In genomic region chr12:11436023-11436350, GRCm38 (mm10) we compare ENCODE assay signal across 9 mouse cellular contexts. TPM values are rescaled to one million over a fixed set of nuclear protein-coding genes. Genes with fewer than 3 reads are reported as not detected.
DNase-seq lines count a peak whose midpoint lies in the region; ATAC-seq and TF ChIP-seq lines count a peak whose summit lies in the region.
"Had no signal": no experiment of that assay in that cellular context is flagged by ENCODE, and none has a peak within 500 bp of the region (broad histone marks: within the 10 kb centered on the region; RNA-seq: fewer than 3 reads in every experiment).

No protein-coding gene starts in this region.

- no peaks in the 10 kb centered on the region for H3K36me3 ChIP-seq in heart, embryonic 14.5 days (ENCODE audit: control insufficient read depth, insufficient read depth, low read length)
- H3K36me3 ChIP-seq in hindbrain, embryonic 11.5 days (ENCODE audit: control insufficient read depth, insufficient read depth, low read length) = no peaks in the 10 kb centered on the region
- no peaks in the 10 kb centered on the region for H3K36me3 ChIP-seq in midbrain, embryonic 13.5 days

- DNase-seq in heart, postnatal 4 days = no peak
- peak; percentile 22 for DNase-seq in hindbrain, embryonic 11.5 days (ENCODE audit: low spot score)
- DNase-seq in c-Kit-positive CD71-positive TER-119-positive erythroid progenitor cells, embryonic 14.5 days (ENCODE audit: low spot score) = no peak
- DNase-seq in adrenal gland, postnatal 14 days = no peak

- peak overlapping the region; percentile 48 for H3K9ac ChIP-seq in heart, embryonic 14.5 days (ENCODE audit: low read length)
- peak overlapping the region; percentile 34 for H3K9ac ChIP-seq in hindbrain, embryonic 11.5 days (ENCODE audit: low read depth, low read length)
- peak overlapping the region; percentile 43 for H3K9ac ChIP-seq in midbrain, embryonic 13.5 days (replicated peaks)

- no peaks in the 10 kb centered on the region for H3K9me3 ChIP-seq in heart, embryonic 14.5 days (ENCODE audit: control insufficient read depth, low read length)
- H3K9me3 ChIP-seq in hindbrain, embryonic 11.5 days (ENCODE audit: control insufficient read depth, low read length) = no peaks in the 10 kb centered on the region
- H3K9me3 ChIP-seq in midbrain, embryonic 13.5 days = no peaks in the 10 kb centered on the region

- TF ChIP-seq CTCF in cortical plate, adult 2 months (IDR thresholded peaks at IDR 0.05; ENCODE audit: extremely low read depth, insufficient read depth, low read length) = no peak

- H3K4me2 ChIP-seq in heart, embryonic 14.5 days (ENCODE audit: low read length) = peak overlapping the region; percentile 81
- peak overlapping the region; percentile 74 for H3K4me2 ChIP-seq in hindbrain, embryonic 11.5 days (replicated peaks; ENCODE audit: low read depth, low read length)
- peak overlapping the region; percentile 68 for H3K4me2 ChIP-seq in midbrain, embryonic 13.5 days (replicated peaks)

- no peak for TF ChIP-seq POLR2A in cortical plate, adult 2 months (IDR thresholded peaks at IDR 0.05; ENCODE audit: extremely low read depth, insufficient read depth, low read length)

- peak overlapping the region; percentile 43 to 44; a peak in 3 of 4 replicates for H3K4me3 ChIP-seq in heart, embryonic 14.5 days (ENCODE audit: control insufficient read depth in 1 of 2, insufficient read depth in 1 of 2, low read depth in 1 of 2, low read length in 2 of 2)
- peak overlapping the region; percentile 46 for H3K4me3 ChIP-seq in cortical plate, adult 2 months (ENCODE audit: insufficient read depth, low read length)
- peak overlapping the region; percentile 39 for H3K4me3 ChIP-seq in hindbrain, embryonic 11.5 days (ENCODE audit: low read depth, low read length)
- H3K4me3 ChIP-seq in midbrain, embryonic 13.5 days (replicated peaks) = peak overlapping the region; percentile 44

- no peak for ATAC-seq in heart, embryonic 14.5 days (ENCODE audit: insufficient number of reproducible peaks, insufficient read depth, low FRiP score, low read depth)
- peak; percentile 41 for ATAC-seq in hindbrain, embryonic 11.5 days (ENCODE audit: low FRiP score)
- peak; percentile 22; the same call in 1 of the 2 replicates for ATAC-seq in midbrain, embryonic 13.5 days
- ATAC-seq in megakaryocyte-erythroid progenitor cell, adult 5-6 weeks (replicated peaks; ENCODE audit: low FRiP score, low TSS enrichment, poor library complexity, severe bottlenecking) = no peak

- H3K4me1 ChIP-seq in heart, embryonic 14.5 days (ENCODE audit: control insufficient read depth in 2 of 2, insufficient read depth in 2 of 2, low read length in 2 of 2) = peaks cover 4 to 12% of the 10 kb centered on the region in 2 experiments; a peak in 2 of 4 replicates
- H3K4me1 ChIP-seq in cortical plate, adult 2 months (ENCODE audit: control insufficient read depth, insufficient read depth, low read length) = peaks cover 5% of the 10 kb centered on the region
- no peaks in the 10 kb centered on the region for H3K4me1 ChIP-seq in hindbrain, embryonic 11.5 days (replicated peaks; ENCODE audit: control insufficient read depth, insufficient read depth, low read length)
- H3K4me1 ChIP-seq in midbrain, embryonic 13.5 days (replicated peaks) = peaks cover 17% of the 10 kb centered on the region

- H3K27ac ChIP-seq in heart, embryonic 14.5 days (replicated peaks in 1 of 2; ENCODE audit: control insufficient read depth in 1 of 2, insufficient read depth in 1 of 2, low read depth in 2 of 2, low read length in 2 of 2) = no peak overlapping the region
- peak overlapping the region; percentile 64 for H3K27ac ChIP-seq in cortical plate, adult 2 months (ENCODE audit: insufficient read depth, low read length)
- H3K27ac ChIP-seq in hindbrain, embryonic 11.5 days (ENCODE audit: low read depth, low read length) = no peak overlapping the region
- peak overlapping the region; percentile 48 for H3K27ac ChIP-seq in midbrain, embryonic 13.5 days

- peaks cover 30% of the 10 kb centered on the region for H3K27me3 ChIP-seq in heart, embryonic 14.5 days (ENCODE audit: control insufficient read depth, insufficient read depth, low read length)
- peaks cover 8% of the 10 kb centered on the region for H3K27me3 ChIP-seq in hindbrain, embryonic 11.5 days (ENCODE audit: control insufficient read depth, insufficient read depth, low read length)
- peaks cover 13% of the 10 kb centered on the region; the same call in 1 of the 2 replicates for H3K27me3 ChIP-seq in midbrain, embryonic 13.5 days

- WGBS in heart, embryonic 14.5 days = 3% methylated on average over 12 of the region's 12 CpGs
- 3% methylated on average over 12 of the region's 12 CpGs for WGBS in hindbrain, embryonic 11.5 days
- 2% methylated on average over 12 of the region's 12 CpGs for WGBS in midbrain, embryonic 13.5 days

RNA-seq across cellular contexts. Expression of gene Vsnl1, which starts 0.4 kb away (rescaled TPM):
- polyA plus RNA-seq in heart, embryonic 14.5 days (2014; fragmentation: Nextera tagmentation; extraction: Ambion mirVana) = 13.4 and 31.9 TPM in 2 replicates
- total RNA-seq in heart, postnatal 4 days (2021) = 1 to 10 TPM; 3.6 to 5.0 TPM
- polyA plus RNA-seq in cortical plate, adult 2 months (2012; rRNA removed) = 586 and 603 TPM in 2 replicates
- polyA plus RNA-seq in hindbrain, embryonic 11.5 days (2014; fragmentation: Nextera tagmentation; extraction: Ambion mirVana) = 1.9 and 2.9 TPM in 2 replicates
- 16.9 and 19.9 TPM in 2 replicates for polyA plus RNA-seq in midbrain, embryonic 13.5 days (2015; fragmentation: Nextera tagmentation; extraction: Ambion mirVana)
- 22.6 and 27.6 TPM in 2 replicates for total RNA-seq in adrenal gland, postnatal 14 days (2021)
- not detected in 2 replicates for total RNA-seq in megakaryocyte-erythroid progenitor cell, adult 5-6 weeks (2014; fragmentation: Nextera tagmentation)
- total RNA-seq in megakaryocyte-erythroid progenitor cell, adult 5-6 weeks (2017) = not detected in 2 replicates
- total RNA-seq: MEL had no signal

RNA-seq across cellular contexts. Expression of gene Rad51ap2, which starts 19.9 kb away (rescaled TPM):
- polyA plus RNA-seq in heart, embryonic 14.5 days (2014; fragmentation: Nextera tagmentation; extraction: Ambion mirVana) = 0.16 and 0.42 TPM in 2 replicates
- not detected for total RNA-seq in heart, postnatal 4 days (2021)
- 1.2 TPM in 2 replicates for polyA plus RNA-seq in cortical plate, adult 2 months (2012; rRNA removed)
- polyA plus RNA-seq in hindbrain, embryonic 11.5 days (2014; fragmentation: Nextera tagmentation; extraction: Ambion mirVana) = 0.22 and 0.77 TPM in 2 replicates
- polyA plus RNA-seq in midbrain, embryonic 13.5 days (2015; fragmentation: Nextera tagmentation; extraction: Ambion mirVana) = 0.17 and 0.49 TPM in 2 replicates
- 0.23 and 0.26 TPM in 2 replicates for total RNA-seq in adrenal gland, postnatal 14 days (2021)
- not detected in 2 replicates for total RNA-seq in megakaryocyte-erythroid progenitor cell, adult 5-6 weeks (2014; fragmentation: Nextera tagmentation)
- not detected in 2 replicates for total RNA-seq in megakaryocyte-erythroid progenitor cell, adult 5-6 weeks (2017)
- total RNA-seq: MEL had no signal

Comparison
In these comparisons a context has a peak if more than half of its experiments do, and no peak if none do; other contexts are left out.
1. ATAC-seq: peak in hindbrain, embryonic 11.5 days (single experiment) and midbrain, embryonic 13.5 days (single experiment); none in heart, embryonic 14.5 days (single experiment) and megakaryocyte-erythroid progenitor cell, adult 5-6 weeks (single experiment).
2. H3K27ac ChIP-seq: peak in cortical plate, adult 2 months (single experiment) and midbrain, embryonic 13.5 days (single experiment); none in heart, embryonic 14.5 days (0 of 2) and hindbrain, embryonic 11.5 days (single experiment).
3. RNA of gene Vsnl1, which starts 0.4 kb away (polyA plus RNA-seq): 586 to 603 TPM in cortical plate, adult 2 months; 13.4 to 31.9 TPM in heart, embryonic 14.5 days, 16.9 to 19.9 TPM in midbrain, embryonic 13.5 days and 1.9 to 2.9 TPM in hindbrain, embryonic 11.5 days; every median in the first group is over 10 times any median in the second.
4. Peak in every context shown above with its lines, with median percentiles within 50 percentile points of each other: H3K4me2 ChIP-seq, H3K4me3 ChIP-seq and H3K9ac ChIP-seq.